ENCODE assay signal across 9 mouse cellular contexts in genomic region chr8:119827721-119828153, GRCm38 (mm10). TPM values are rescaled to one million over a fixed set of nuclear protein-coding genes. Genes with fewer than 3 reads are reported as not detected.
DNase-seq lines count a peak whose midpoint lies in the region; ATAC-seq and TF ChIP-seq lines count a peak whose summit lies in the region.
"Had no signal": no experiment of that assay in that cellular context is flagged by ENCODE, and none has a peak within 500 bp of the region (broad histone marks: within the 10 kb centered on the region; RNA-seq: fewer than 3 reads in every experiment).

No protein-coding gene starts in this region.

- no peaks in the 10 kb centered on the region for H3K27me3 ChIP-seq in hindbrain, embryonic 10.5 days (ENCODE audit: insufficient read depth, poor library complexity, severe bottlenecking)
- no peaks in the 10 kb centered on the region for H3K27me3 ChIP-seq in hindbrain, postnatal 0 days (ENCODE audit: insufficient read depth, low read length)

- H3K9ac ChIP-seq in hindbrain, postnatal 0 days (replicated peaks; ENCODE audit: low read length), result no peak overlapping the region

- peaks cover 84% of the 10 kb centered on the region for H3K79me2 ChIP-seq in macrophage (ENCODE audit: inconsistent target)

- H3K36me3 ChIP-seq in hindbrain, embryonic 10.5 days, result peaks cover 36% of the 10 kb centered on the region
- no peaks in the 10 kb centered on the region for H3K36me3 ChIP-seq in hindbrain, postnatal 0 days (ENCODE audit: insufficient read depth, low read length)
- peaks cover 34% of the 10 kb centered on the region for H3K36me3 ChIP-seq in macrophage (ENCODE audit: inconsistent target)

- H3K4me1 ChIP-seq in hindbrain, embryonic 10.5 days (replicated peaks), result peaks cover 95% of the 10 kb centered on the region
- H3K4me1 ChIP-seq in hindbrain, postnatal 0 days (ENCODE audit: insufficient read depth, low read length), result peaks cover 40% of the 10 kb centered on the region

- no peak overlapping the region for H3K4me2 ChIP-seq in hindbrain, postnatal 0 days (ENCODE audit: low read depth, low read length)

- DNase-seq in hindbrain, embryonic 10.5 days (ENCODE audit: low spot score), result no peak
- DNase-seq in hindbrain, postnatal 0 days (ENCODE audit: low spot score), result no peak
- DNase-seq in adipocyte (ENCODE audit: low spot score), result peak; percentile 77
- DNase-seq in gonadal fat pad, adult 2 months (ENCODE audit: low read depth), result peak; percentile 88
- DNase-seq in left cerebral cortex, postnatal 36 days (ENCODE audit: low spot score in 2 of 2), result no peak
- no peak for DNase-seq in cerebellum, postnatal 25 days
- no peak for DNase-seq in layer of hippocampus, postnatal 14 days (ENCODE audit: low spot score in 2 of 2)

- no peak for TF ChIP-seq CTCF in hindbrain, postnatal 0 days (IDR thresholded peaks at IDR 0.05; ENCODE audit: low read depth)

- ATAC-seq in hindbrain, postnatal 0 days, result no peak
- ATAC-seq: inflammation-experienced regulatory T-cells, adult 6 months had no signal

- no peak overlapping the region for H3K4me3 ChIP-seq in hindbrain, embryonic 10.5 days
- no peak overlapping the region for H3K4me3 ChIP-seq in hindbrain, postnatal 0 days (ENCODE audit: low read length)
- no peak overlapping the region for H3K4me3 ChIP-seq in macrophage (ENCODE audit: inconsistent target)

- H3K9me3 ChIP-seq in hindbrain, embryonic 10.5 days, result no peaks in the 10 kb centered on the region
- H3K9me3 ChIP-seq in hindbrain, postnatal 0 days (ENCODE audit: low read length), result no peaks in the 10 kb centered on the region

- WGBS in hindbrain, embryonic 10.5 days, result 42% methylated on average over 4 of the region's 4 CpGs
- 39% methylated on average over 4 of the region's 4 CpGs for WGBS in hindbrain, postnatal 0 days
- WGBS in macrophage (ENCODE audit: missing documents), result 13% methylated on average over 4 of the region's 4 CpGs

- intact Hi-C loops in left cerebral cortex, postnatal 36 days (cut with DNase I), result no loop called here

- H3K27ac ChIP-seq in hindbrain, embryonic 10.5 days, result peak overlapping the region; percentile 89
- H3K27ac ChIP-seq in hindbrain, postnatal 0 days, result no peak overlapping the region
- peak overlapping the region; percentile 98 for H3K27ac ChIP-seq in macrophage

RNA-seq across cellular contexts. Expression of gene Cotl1, which starts 12.6 kb away (rescaled TPM):
- polyA plus RNA-seq in hindbrain, embryonic 10.5 days (2016; fragmentation: Nextera tagmentation; extraction: Ambion mirVana), result 273 and 545 TPM in 2 replicates
- 263 and 269 TPM in 2 replicates for total RNA-seq in hindbrain, postnatal 0 days (2014; rRNA removed)
- polyA plus RNA-seq in hindbrain, postnatal 0 days (2015; fragmentation: Nextera tagmentation; extraction: Ambion mirVana), result 85.4 and 87.8 TPM in 2 replicates
- 81.5 and 109 TPM in 2 replicates for polyA plus RNA-seq in gonadal fat pad, adult 2 months (2012; rRNA removed)
- 100 to 1,000 TPM in 1 of 26 experiments, 10 to 100 TPM in 24, 1 to 10 TPM in 1; 9.6 to 147 (median 49.2) TPM for total RNA-seq in macrophage (2018; cell fraction: chromatin; rRNA removed)
- 100 to 1,000 TPM; 588 to 806 (median 705) TPM for total RNA-seq in macrophage (2018; cell fraction: cytosol; rRNA removed)
- 100 to 1,000 TPM in 24 of 26 experiments, 10 to 100 TPM in 2; 50.1 to 383 (median 147) TPM for total RNA-seq in macrophage (2018; cell fraction: nucleus; rRNA removed)
- polyA plus RNA-seq in macrophage (2018), result 407 to 941 TPM (median 598 TPM) in 3 replicates
- 10 to 100 TPM; 56.9 to 57.0 TPM for total RNA-seq in left cerebral cortex, postnatal 36 days (2021)
- total RNA-seq in layer of hippocampus, postnatal 14 days (2021), result 100 to 1,000 TPM; 103 to 114 TPM

RNA-seq across cellular contexts. Expression of gene Klhl36, which starts 34.3 kb away (rescaled TPM):
- polyA plus RNA-seq in hindbrain, embryonic 10.5 days (2016; fragmentation: Nextera tagmentation; extraction: Ambion mirVana), result 10.7 and 11.9 TPM in 2 replicates
- total RNA-seq in hindbrain, postnatal 0 days (2014; rRNA removed), result 36.6 and 37.3 TPM in 2 replicates
- polyA plus RNA-seq in hindbrain, postnatal 0 days (2015; fragmentation: Nextera tagmentation; extraction: Ambion mirVana), result 20.6 and 22.0 TPM in 2 replicates
- 23.8 and 26.3 TPM in 2 replicates for polyA plus RNA-seq in gonadal fat pad, adult 2 months (2012; rRNA removed)
- 10 to 100 TPM in 7 of 26 experiments, 1 to 10 TPM in 18, under 1 TPM in 1; 0.70 to 12.8 (median 6.1) TPM for total RNA-seq in macrophage (2018; cell fraction: chromatin; rRNA removed)
- 1 to 10 TPM; 1.8 to 9.2 (median 6.8) TPM for total RNA-seq in macrophage (2018; cell fraction: cytosol; rRNA removed)
- 1 to 10 TPM in 25 of 26 experiments, under 1 TPM in 1; 0.93 to 9.8 (median 5.3) TPM for total RNA-seq in macrophage (2018; cell fraction: nucleus; rRNA removed)
- polyA plus RNA-seq in macrophage (2018), result 2.8 to 6.7 TPM (median 5.1 TPM) in 3 replicates
- total RNA-seq in left cerebral cortex, postnatal 36 days (2021), result 1 to 10 TPM; 6.9 to 7.5 TPM
- 1 to 10 TPM; 8.2 to 8.4 TPM for total RNA-seq in layer of hippocampus, postnatal 14 days (2021)

RNA-seq across cellular contexts. Expression of gene Tldc1, which starts 49.5 kb away (rescaled TPM):
- 12.6 and 15.3 TPM in 2 replicates for polyA plus RNA-seq in hindbrain, embryonic 10.5 days (2016; fragmentation: Nextera tagmentation; extraction: Ambion mirVana)
- total RNA-seq in hindbrain, postnatal 0 days (2014; rRNA removed), result 20.2 and 21.2 TPM in 2 replicates
- 7.4 and 8.4 TPM in 2 replicates for polyA plus RNA-seq in hindbrain, postnatal 0 days (2015; fragmentation: Nextera tagmentation; extraction: Ambion mirVana)
- polyA plus RNA-seq in gonadal fat pad, adult 2 months (2012; rRNA removed), result 9.9 and 12.8 TPM in 2 replicates
- total RNA-seq in macrophage (2018; cell fraction: chromatin; rRNA removed), result 10 to 100 TPM in 13 of 26 experiments, 1 to 10 TPM in 13; 3.9 to 19.4 (median 10.4) TPM
- total RNA-seq in macrophage (2018; cell fraction: cytosol; rRNA removed), result 10 to 100 TPM in 17 of 26 experiments, 1 to 10 TPM in 9; 4.5 to 18.2 (median 11.5) TPM
- total RNA-seq in macrophage (2018; cell fraction: nucleus; rRNA removed), result 10 to 100 TPM in 14 of 26 experiments, 1 to 10 TPM in 12; 2.6 to 19.0 (median 10.9) TPM
- 9.6 to 10.4 TPM (median 10.1 TPM) in 3 replicates for polyA plus RNA-seq in macrophage (2018)
- 10 to 100 TPM; 14.3 to 14.5 TPM for total RNA-seq in left cerebral cortex, postnatal 36 days (2021)
- total RNA-seq in layer of hippocampus, postnatal 14 days (2021), result 10 to 100 TPM; 16.2 to 19.5 TPM

Comparison
In these comparisons a context has a peak if more than half of its experiments do, and no peak if none do; other contexts are left out.
1. DNase-seq: peak in adipocyte (single experiment) and gonadal fat pad, adult 2 months (single experiment); none in hindbrain, embryonic 10.5 days (single experiment), hindbrain, postnatal 0 days (single experiment), left cerebral cortex, postnatal 36 days (0 of 2), cerebellum, postnatal 25 days (0 of 2) and layer of hippocampus, postnatal 14 days (0 of 2).